Mouse (Mus musculus): ENCODE data around the gene Insl6.

The Insl6 gene

GRCm38 (mm10) chr19:29354895-29355877 lies 30.0 kb upstream of the Insl6 start:
- peak; percentile 71 for DNase-seq (ENCODE audit: low spot score)

- no peak for DNase-seq (ENCODE audit: low spot score)
These were observed 25.8 kb upstream of the Insl6 start for GRCm38 (mm10) chr19:29350991-29351390.

- DNase-seq (ENCODE audit: low spot score) = no peak
These were observed 20.5 kb upstream of the Insl6 start for GRCm38 (mm10) chr19:29345636-29346035.

- no peak for DNase-seq (ENCODE audit: low spot score)
These were observed 19.7 kb upstream of the Insl6 start for GRCm38 (mm10) chr19:29344868-29345267.

- no peak for DNase-seq (ENCODE audit: low spot score)
These were observed 17.1 kb upstream of the Insl6 start for GRCm38 (mm10) chr19:29342281-29342680.

GRCm38 (mm10) chr19:29341029-29341428 lies 15.9 kb upstream of the Insl6 start:
- no peak for DNase-seq (ENCODE audit: low spot score)

GRCm38 (mm10) chr19:29336624-29337023 lies 11.5 kb upstream of the Insl6 start:
- DNase-seq (ENCODE audit: low spot score) = no peak

GRCm38 (mm10) chr19:29334068-29334745 lies 9.1 kb upstream of the Insl6 start, which contains the start of gene Rln1:
TSS of gene Rln1 (minus strand) at chr19:29334670.
- no peak for DNase-seq (ENCODE audit: low spot score)

GRCm38 (mm10) chr19:29326822-29327552 lies 1.8 kb upstream of the Insl6 start:
- DNase-seq (ENCODE audit: low spot score) = no peak

GRCm38 (mm10) chr19:29326396-29326795 lies 1.2 kb upstream of the Insl6 start:
- no peak for DNase-seq (ENCODE audit: low spot score)

- DNase-seq (ENCODE audit: low spot score) = no peak
These were observed 660 bp upstream of the Insl6 start for GRCm38 (mm10) chr19:29325852-29326180.

- DNase-seq (ENCODE audit: low spot score) = no peak
These were observed 1.6 kb downstream of the Insl6 start for GRCm38 (mm10) chr19:29323416-29324049.

GRCm38 (mm10) chr19:29312661-29313060 lies 12.5 kb downstream of the Insl6 start:
- DNase-seq (ENCODE audit: low spot score) = no peak

GRCm38 (mm10) chr19:29311791-29312190 lies 13.4 kb downstream of the Insl6 start:
- no peak for DNase-seq (ENCODE audit: low spot score)

GRCm38 (mm10) chr19:29308832-29309231 lies 16.3 kb downstream of the Insl6 start:
- DNase-seq (ENCODE audit: low spot score) = no peak

GRCm38 (mm10) chr19:29302119-29302518 lies 23.0 kb downstream of the Insl6 start:
- no peak for DNase-seq (ENCODE audit: low spot score)

- no peak for DNase-seq (ENCODE audit: low spot score)
These were observed 24.2 kb downstream of the Insl6 start for GRCm38 (mm10) chr19:29300919-29301318.

- no peak for DNase-seq (ENCODE audit: low spot score)
These were observed 27.8 kb downstream of the Insl6 start for GRCm38 (mm10) chr19:29297366-29297765.

- DNase-seq (ENCODE audit: low spot score) = no peak
These were observed 29.0 kb downstream of the Insl6 start for GRCm38 (mm10) chr19:29296166-29296565.

- no peak for DNase-seq (ENCODE audit: low spot score)
These were observed 30.4 kb downstream of the Insl6 start for GRCm38 (mm10) chr19:29294756-29295155.

GRCm38 (mm10) chr19:29292546-29292945 lies 32.6 kb downstream of the Insl6 start:
- no peak for DNase-seq (ENCODE audit: low spot score)

- no peak for DNase-seq (ENCODE audit: low spot score)
These were observed 33.6 kb downstream of the Insl6 start for GRCm38 (mm10) chr19:29291532-29291931.

Data from urinary bladder, postnatal 10 days (tissue).